Mouse (Mus musculus) neutrophil, adult 5-6 weeks (primary cell): ENCODE data around the gene St6galnac5. TPM values are rescaled to one million over a fixed set of nuclear protein-coding genes. Genes with fewer than 3 reads are reported as not detected.
"Not testable (repeated sequence)": the region's sequence is repeated elsewhere in the genome, so short reads cannot be mapped to it uniquely, and the experiment has no call there.

Source experiments
- ATAC-seq: fragments of 151-379, 151-347 bp; 2 replicates; pipeline ENCODE4 v1.8.0; 2017; ENCODE audit warnings: mild to moderate bottlenecking, moderate TSS enrichment; ENCODE audit not compliant: insufficient number of reproducible peaks, poor library complexity, low FRiP score, severe bottlenecking; ENCODE audit errors: extremely low read depth
- total RNA-seq: library from RNA; stranded (forward); fragments of 200-1000 nt; gene quantifications from 2 replicates; pipeline ENCODE4 v1.2.3, GENCODE M21; 2017

The St6galnac5 gene
- total RNA-seq, 1 experiment from 2014 or later: 0.12 TPM

DNA sequence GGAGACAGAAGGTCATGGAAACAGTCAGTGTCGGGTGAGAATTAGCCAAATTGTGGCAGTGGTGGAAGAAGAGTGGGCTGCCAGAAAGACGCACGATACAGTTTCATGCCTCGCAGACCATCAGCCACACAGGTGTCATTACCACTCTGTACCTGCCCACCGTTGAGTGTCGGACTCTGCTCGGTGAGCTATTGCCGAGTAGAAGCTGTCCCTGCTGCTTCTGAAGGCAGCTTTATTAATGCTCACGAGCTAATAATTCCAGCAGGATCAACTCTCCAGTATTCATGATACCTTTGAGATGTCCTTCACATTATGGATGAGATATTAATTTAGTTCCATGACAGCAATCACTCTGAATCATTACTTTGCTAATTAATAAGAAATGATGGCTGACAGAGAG is 150.1 kb downstream of the St6galnac5 start:
- ATAC-seq: no peak

DNA sequence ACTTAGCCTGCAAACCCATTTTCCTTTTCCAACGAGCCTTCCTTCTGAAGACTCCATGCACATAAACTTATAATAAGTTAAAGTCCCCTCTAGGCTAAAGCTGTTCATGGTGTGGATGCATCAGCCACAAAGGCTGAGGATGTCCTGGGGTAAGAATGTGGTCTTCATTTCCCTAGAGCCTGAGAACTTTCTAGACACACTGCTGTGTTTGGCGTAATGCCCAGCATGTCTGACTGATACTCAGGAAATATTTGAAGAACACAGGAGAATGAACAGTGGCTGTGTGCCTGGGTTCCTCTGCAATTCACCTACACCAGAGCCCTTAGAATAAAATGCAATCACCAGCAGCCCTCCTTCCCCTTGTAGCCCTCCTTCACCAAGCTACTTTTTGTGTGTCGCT is 150.7 kb downstream of the St6galnac5 start:
- ATAC-seq: no peak

DNA sequence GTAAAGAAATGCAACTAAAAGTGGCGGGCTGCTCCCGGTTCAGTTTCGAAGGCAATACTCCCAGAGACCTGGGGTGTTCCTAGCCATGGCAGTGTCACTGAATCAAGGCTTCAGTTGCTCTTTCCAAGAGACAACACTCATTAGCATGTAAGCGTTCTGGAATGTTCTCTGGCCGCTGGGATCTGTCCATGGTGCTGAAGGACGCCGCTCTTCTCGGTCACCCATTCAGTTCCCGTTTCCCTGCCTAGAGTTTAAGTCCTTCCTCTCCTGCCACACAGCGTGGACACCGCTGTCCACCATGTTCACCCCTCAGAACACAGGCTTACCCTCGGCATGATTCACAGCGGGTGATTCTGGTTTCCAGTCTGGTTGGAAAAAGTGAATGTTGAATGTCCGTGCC is 160.8 kb downstream of the St6galnac5 start:
- ATAC-seq: no peak

DNA sequence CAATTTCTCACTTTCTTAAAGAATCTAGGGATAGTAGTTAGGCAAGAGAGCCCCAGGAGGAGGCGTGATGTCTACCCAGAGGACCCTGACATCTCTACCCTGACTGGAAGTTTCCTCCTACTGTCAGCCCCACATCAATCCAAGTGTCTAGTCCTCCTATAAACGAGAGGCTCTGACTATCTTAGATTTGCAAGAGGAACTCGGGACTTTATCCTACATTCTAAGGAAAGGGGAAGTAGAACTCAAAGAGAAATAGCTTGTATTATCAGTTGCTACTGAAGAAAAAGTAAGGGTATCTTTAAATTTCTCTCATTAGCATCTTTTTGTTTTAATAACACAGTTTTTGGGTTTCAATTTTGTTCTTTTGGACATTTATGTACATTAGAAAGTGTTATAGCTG is 161.6 kb downstream of the St6galnac5 start:
- no peak for ATAC-seq

DNA sequence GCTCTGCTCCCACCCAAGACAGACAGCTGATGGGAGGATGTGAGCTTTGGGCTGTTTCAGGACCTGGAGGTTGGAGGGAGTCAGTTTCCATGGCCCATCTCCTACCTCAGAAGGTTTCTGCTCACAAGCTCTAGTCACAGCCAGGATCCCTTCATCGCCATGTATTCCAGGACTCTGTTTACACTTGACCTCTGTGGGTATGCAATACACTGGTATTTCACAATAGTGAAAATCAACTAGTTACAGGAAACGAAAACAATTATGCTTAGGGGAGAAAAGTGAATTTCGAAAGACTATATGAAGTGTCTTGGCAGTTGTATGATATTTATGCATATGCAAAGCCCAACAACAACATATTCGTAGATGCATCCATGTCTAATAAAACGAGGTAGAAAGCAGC is 166.9 kb downstream of the St6galnac5 start:
- no peak for ATAC-seq

DNA sequence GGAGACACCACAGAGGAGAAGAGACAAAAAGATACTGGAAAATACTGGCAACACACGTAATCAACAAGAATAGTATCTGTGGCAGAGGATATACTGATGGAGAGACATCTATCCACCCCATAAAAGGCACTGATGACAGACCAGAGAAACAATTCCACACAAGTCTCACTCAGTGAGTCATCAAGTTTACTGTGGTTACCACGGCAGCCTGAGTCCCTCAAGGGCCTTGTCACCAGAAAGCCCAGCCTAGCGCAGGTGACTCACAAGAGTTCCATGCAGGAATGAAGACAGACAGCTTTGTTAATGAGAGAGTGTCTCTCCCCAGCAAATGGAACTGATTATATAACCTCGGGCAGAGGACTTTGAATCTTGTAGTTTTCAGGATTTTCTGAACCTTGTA is 168.1 kb downstream of the St6galnac5 start:
- ATAC-seq: no peak

DNA sequence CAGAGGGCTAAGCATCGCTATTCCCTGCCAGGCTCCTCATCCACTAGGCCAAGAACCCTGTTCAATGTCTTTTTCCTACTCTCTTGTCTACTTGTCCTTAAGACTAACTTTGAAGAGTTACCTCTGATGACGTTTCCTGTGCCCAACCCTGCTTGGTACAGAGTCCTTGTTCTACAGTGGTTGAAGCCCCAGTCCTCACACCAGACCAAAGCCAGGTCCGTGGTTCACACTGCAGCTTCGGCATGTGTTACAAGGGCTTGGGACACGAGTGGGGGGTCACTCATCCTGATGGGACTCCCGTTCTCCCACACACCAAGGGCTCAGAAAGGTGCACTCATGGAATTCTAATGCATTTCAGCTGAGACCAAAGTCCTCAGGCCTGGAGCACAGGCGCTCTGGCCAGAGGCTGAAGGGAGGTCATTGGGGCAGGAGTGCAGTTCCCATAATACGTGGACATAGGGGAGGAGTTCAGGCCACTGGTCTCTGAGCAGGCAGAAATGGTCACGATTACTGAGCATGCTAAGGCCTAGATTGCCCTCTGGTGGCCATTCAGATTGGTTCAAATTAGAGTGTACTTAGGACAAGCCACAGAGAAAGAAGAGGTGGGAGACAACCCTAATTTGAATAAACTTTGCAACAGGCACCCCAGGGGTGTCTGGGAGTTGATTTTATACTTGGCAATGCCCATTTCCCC is 182.2 kb downstream of the St6galnac5 start:
- ATAC-seq: no peak

DNA sequence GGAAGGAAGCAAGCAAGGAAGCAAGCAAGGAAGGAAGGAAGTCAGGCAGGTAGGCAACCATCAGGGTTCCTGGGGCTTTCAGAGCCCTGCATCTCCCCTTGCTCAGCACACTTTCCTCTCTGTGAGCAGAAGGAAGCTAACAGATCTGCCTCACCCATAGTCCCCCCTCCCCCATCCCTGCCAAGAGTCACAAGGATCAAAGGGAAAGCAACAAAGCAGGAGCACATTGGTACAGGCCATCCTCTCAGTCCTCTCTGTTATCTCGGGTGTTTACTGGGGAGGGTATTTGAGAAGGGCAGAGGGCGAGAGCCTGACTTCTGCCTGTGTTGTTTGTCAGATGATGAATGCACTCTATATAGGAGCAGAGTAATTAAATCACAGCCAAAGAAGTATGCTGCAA is 184.7 kb downstream of the St6galnac5 start:
- ATAC-seq: no peak

DNA sequence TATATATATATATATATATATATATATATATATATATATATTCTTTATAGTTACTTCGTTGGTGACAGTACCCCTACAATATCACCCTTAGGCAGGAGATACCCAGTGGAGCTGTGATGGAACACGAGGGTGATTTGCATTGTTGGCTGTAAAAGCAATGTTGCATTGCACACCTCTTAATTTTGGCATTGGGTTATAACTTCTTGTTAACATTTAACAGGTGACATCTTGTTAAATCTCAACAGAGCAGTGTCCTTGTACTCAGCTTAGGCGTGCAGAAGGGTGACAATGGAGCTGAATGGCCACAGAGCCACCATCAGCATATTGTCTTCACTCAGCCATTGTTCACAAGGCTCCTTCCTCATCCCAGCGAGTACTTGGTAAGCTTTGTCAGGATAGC is 185.8 kb downstream of the St6galnac5 start:
- no peak for ATAC-seq

DNA sequence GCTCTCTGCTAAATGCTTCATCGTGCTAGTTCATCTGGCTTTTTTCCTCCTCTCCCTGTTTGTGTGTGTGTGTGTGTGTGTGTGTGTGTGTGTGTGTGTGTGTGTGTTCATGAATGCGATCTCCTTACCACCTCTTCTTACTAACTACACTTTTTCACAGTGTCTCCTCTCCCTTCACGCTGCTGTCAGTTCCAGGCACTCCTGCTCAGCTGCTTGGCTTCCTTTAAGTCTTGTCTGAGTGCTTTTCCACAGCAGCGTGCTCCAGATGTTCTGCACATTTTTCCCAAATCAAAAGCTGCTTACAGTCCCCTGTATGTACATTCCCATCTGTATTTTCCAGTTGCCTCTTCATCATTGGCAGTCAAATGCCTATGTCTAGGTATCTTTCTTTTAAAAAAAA is 189.0 kb downstream of the St6galnac5 start:
- ATAC-seq: no peak

DNA sequence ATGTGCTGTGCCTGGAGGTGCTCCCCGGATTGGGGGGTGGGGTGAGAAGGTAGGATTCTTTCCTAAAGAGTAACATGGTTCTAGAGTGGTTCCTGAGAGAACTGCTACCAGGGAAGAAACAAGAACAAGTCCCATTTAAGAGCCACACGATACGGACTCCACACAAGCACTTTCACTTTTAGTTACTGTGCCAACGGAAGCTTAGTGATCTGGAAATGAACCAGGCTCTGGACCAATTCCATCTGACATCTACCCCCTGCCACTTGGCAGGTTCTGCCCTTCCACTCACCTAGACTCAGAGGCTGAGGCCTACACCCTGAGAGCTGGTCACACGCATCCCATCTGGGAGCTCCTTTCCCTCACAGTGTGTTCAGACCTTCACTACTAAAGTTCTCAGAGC is 189.4 kb downstream of the St6galnac5 start:
- no peak for ATAC-seq

DNA sequence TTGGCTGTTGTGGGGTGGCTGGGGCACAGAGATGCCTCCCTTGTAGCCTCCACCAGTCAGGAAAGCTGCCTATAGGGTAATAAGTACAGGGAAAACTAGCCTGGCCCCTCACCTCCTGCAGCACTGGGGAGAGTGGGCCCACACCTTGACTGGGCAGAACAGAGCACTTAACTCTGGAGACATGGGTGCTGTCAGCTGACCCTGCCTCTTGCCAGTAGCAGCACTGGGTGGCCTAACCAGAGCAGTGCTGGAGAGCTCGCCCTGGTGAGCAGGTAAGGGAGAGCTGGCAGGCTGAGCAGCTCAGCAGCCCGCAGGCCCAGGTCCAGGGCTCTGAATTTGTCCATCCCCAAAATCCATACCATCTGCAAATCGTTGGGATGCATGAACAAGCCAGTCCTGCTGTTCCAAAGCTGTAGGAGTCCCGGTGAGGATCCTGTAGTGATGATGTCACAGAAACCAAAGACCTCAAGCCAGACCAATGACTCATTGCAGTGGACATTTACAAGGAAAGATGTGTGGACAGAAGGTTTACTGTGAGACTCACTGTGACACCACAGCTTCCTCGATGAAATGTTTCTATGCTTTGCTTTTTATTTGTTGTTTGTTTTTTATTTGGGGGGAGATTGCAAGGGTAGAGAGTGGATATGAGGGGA is 193.6 kb downstream of the St6galnac5 start:
- ATAC-seq: not testable (repeated sequence)

DNA sequence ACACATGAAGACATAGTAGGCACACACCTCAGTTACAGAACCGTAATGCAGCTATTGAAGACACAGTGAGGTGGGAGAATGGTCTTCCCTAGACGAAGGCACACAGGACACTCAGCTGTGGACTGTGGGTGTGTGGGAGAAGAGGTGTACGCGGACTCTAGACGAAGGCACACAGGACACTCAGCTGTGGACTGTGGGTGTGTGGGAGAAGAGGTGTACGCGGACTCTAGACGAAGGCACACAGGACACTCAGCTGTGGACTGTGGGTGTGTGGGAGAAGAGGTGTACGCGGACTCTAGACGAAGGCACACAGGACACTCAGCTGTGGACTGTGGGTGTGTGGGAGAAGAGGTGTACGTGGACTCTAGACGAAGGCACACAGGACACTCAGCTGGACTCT is 197.7 kb downstream of the St6galnac5 start:
- ATAC-seq: not testable (repeated sequence)

DNA sequence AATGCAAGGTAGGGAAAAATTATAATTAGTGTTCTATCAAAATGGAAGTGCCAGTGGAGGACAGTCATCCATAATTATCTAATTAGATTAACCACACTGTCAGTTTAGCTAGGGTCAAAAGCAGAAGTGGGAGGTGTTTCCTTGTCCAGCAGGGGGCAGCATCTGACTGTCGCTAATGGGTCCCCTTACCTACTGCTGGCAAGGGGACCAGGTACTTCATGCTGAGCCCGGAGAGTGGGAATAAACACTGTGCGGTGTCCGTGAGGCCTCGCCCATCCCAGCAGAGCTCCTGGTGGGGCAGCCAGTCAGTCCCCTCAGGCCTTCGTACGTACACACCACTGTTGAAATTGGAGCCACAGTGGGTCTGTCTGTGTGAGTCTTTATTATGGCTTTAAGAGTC is 198.3 kb downstream of the St6galnac5 start:
- peak; percentile 62; the same call in 1 of the 2 replicates for ATAC-seq

DNA sequence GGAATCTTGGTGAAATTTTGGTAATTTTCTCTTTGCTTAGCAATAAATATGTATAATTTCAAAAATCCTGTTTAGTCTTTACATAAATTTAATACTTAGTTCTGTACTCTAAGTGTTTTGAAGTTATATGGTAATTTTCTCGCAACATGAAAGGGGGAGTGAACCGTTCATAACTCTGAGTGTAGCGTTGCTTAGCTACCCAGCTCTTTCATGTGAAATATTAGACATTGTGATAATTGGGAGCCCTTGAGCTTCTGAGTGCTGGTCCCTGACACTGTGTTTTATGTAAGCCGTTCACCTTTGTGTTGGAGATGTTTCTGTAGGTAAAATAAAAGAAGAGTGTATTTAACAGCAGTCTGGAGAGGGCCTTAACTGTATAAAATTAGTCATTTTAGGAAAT is 202.2 kb downstream of the St6galnac5 start:
- ATAC-seq: no peak

DNA sequence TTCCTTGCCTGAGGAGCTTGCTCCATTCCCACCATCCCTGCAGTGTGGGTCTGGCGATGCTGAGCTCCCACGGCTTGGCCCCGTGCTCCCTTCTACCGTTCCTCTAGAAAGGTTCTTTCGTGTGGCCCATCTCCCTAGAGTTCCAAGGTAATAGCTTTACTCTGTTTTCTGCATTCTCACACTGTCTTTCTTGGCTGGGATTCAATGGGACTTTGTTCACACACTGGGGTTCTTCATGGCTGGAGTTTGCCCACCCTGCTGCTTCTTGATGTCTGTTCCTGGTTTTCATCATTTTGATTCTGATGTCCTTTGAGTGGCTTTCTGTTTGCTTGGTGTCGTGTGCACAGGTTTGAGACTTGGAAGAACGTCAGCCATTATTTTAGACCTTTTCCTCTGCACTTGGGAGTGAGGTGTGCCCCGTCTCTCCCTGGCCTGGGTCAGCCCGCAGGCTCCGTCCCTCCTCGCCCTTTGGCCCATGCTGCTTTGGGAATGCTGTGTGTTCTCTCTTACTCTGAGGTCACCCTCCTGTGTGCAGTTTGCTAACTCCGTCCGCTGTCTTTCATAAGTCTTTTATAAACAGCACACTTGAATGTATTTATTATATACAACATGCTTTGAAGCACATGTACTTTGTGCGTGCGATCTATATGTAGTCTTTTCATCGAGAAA is 205.0 kb downstream of the St6galnac5 start:
- ATAC-seq: no peak

DNA sequence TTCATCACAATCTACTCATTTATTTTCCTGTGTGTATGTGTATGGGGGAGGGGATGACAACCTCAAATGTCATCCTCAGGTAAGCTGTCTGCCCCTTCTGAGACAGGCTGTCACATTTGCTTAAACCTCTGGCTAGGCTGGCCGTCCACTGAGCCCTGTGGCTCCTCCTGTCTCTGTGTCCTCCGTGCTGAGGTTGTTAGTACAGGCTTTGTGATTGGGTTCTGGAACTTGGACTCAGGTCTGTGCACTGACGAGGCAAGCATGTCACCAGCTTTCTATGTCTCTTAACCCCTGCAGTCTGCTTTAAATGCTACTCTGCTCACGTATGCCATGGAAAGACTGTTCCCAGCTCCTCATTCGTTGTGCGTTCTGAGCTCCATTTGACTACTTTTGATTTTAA is 205.7 kb downstream of the St6galnac5 start:
- no peak for ATAC-seq

DNA sequence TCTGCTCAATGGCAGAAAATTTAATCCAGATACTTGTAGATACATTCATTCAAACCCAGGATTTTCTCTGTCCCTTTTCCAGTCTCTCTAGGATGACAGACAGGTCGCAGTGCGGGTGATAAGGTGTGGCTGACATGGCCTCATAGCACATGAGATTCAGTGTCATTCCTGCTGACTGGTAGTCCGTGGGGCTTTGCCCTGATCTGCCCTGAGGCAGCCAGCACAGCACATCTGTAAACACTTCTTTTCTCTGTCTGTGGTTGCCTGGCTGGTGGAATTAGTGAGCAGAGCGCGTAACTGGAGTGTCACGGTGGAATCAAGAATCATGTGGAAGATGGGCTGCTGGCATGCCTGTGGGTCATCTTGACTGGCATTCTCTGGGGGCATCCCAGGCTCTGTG is 212.0 kb downstream of the St6galnac5 start:
- no peak for ATAC-seq

DNA sequence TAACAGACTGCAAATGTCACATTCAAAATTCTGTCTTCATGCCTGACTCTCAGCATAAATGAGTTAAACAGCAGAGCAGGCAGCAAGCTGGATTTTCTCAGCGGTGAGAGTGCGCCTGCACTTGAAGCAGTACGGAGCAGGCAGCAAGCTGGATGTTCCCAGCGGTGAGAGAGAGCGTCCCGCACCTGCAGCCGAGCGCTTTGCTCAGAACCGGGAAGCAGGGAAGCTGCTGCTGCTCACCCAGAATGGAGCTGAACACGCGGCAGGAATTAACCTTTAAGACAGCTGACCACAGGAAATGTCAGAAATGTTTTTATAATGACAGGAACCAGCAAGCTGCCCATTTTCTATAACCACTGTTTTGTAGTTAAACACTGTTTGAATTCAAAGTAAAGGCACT is 214.6 kb downstream of the St6galnac5 start:
- no peak for ATAC-seq
